Mouse (Mus musculus): ENCODE measurements around the gene Pkd1l2.

Pkd1l2 gene

GRCm38 (mm10) chr8:117033393-117033792 is 48.9 kb downstream of the Pkd1l2 start:
- DNase-seq (ENCODE audit: low spot score in 2 of 2), result no peak

GRCm38 (mm10) chr8:117032609-117033008 is 49.6 kb downstream of the Pkd1l2 start:
- no peak for DNase-seq (ENCODE audit: low spot score in 2 of 2)

GRCm38 (mm10) chr8:117031476-117031875 is 50.8 kb downstream of the Pkd1l2 start:
- no peak for DNase-seq (ENCODE audit: low spot score in 2 of 2)

- DNase-seq (ENCODE audit: low spot score in 2 of 2), result no peak
Observed at GRCm38 (mm10) chr8:117028686-117029085, 53.6 kb downstream of the Pkd1l2 start.

DNA sequence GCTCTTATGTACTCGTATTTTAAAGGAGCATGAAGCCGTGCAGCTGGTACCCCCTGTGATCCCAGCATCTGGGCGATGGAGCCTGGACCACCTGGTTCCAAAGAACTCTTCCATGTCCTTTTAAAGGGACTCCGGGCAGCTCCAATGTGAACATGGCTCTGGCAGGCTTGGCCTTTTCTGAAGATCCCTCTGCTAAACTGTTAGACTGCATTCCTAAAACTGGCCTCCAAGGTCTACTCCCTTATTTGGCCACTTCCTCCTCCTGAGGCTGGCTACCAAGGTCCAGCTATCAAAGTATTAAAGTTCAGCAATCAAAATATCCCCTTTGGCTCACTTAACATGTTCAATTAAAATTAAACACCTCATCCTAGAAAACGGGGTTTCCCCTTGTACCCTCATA is 54.6 kb downstream of the Pkd1l2 start:
- DNase-seq (ENCODE audit: low spot score in 2 of 2), result no peak

DNA sequence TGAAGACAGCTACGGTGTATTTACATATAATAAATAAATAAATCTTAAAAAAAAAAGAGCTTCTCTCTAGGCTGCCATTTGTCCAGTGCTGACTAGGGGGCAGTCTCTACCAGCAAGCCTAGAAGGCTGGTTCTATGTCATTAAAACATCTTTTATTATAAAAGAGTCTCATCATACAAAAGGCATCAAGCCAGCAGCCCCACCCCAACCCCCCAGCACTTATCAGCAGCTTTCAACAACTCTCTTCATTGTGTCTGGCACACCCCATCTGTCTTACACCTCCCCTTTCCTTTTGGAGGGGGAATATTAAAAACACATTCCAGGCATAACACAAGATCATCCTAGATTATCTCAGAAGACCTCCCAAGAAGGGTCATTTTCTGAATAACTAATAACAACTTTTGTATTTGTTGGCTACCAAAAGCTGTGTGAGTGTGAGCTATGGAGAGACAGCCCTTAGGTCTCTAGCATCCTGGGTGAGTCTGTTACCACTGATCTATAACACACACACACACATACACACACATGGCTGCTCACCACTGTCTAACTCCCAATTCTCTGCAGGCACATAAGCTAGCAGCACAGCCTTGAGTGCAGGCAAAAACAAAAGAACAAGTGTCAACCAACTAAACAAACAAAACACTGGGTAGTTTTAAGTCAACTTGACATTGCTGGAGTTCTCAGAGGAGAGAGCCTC is 59.8 kb downstream of the Pkd1l2 start:
- DNase-seq (ENCODE audit: low spot score in 2 of 2), result no peak

DNA sequence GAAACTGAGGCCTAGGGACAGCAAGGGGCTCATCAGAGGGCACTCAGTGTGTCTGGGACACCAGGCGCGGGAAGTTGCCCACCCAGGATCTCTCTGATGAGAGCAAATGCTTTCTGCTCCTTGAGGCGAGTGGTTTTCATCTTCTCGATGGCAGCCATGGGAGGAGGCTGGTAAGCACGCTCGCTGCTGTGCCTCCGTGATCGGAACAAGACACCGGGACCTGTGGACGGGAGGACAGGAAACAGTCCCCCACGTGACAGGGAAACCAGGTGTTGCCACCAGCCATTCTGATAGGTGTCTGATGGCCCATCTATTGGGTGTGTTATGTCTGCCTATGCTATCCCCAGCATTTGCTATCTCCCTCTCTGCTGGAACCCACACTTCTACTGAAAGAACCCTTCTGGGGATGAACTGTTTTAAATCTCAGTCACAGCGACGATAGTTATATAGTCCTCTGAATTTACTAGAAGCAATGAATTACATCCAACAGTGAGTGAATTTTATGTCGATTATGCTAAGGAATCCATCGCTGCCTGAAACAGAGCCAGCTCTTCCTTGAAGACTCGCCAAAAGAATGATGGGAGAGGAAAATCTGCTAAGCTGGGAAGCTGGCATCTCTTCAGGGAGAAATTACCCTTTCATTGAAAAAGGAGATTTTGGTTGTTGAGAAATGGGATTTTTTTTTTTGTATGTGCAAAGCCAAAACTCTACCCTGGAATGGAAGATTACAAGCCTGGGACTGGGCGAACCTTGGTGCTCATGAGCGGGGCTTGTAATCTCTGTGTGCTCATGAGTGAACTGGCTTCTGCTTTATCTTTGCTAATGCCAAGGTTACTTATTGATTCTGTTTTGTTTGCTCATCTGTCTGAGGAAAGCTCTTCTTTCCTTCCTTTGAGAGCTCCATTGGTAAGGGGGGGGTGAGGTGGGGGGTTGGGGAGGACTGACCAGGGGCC is 62.6 kb downstream of the Pkd1l2 start:
- DNase-seq (ENCODE audit: low spot score in 2 of 2), result no peak

DNA sequence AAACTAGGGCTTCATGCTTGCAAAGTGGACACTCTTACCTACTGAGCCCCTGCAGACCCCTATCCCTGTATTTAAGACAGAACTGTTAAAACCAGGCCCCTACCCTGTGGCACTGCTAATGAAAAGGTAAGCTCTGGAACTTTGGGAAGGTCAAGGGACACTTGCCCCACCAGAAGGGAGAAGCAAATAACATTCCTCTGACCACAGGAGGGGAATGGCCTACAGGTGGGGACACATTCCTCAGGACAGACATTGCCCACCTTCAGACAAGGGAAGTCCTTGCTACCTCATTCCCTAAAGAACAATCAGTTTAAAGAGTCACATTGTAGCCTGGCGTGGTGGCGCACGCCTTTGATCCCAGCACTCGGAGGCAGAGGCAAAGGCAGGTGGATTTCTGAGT is 64.4 kb downstream of the Pkd1l2 start:
- no peak for DNase-seq (ENCODE audit: low spot score in 2 of 2)

- no peak for DNase-seq (ENCODE audit: low spot score in 2 of 2)
Observed at GRCm38 (mm10) chr8:117017006-117017405, 65.2 kb downstream of the Pkd1l2 start.

GRCm38 (mm10) chr8:117015670-117016069 is 66.6 kb downstream of the Pkd1l2 start:
- DNase-seq (ENCODE audit: low spot score in 2 of 2), result no peak

GRCm38 (mm10) chr8:117011366-117011765 is 70.9 kb downstream of the Pkd1l2 start:
- DNase-seq (ENCODE audit: low spot score in 2 of 2), result peak in 1 of 2 experiments; percentile 31

GRCm38 (mm10) chr8:116994016-116994716 is 88.1 kb downstream of the Pkd1l2 start:
- DNase-seq (ENCODE audit: low spot score in 2 of 2), result no peak

- DNase-seq (ENCODE audit: low spot score in 2 of 2), result peak; percentile 88 to 97
Observed at GRCm38 (mm10) chr8:116993095-116993867, 89.0 kb downstream of the Pkd1l2 start, which contains the start of gene Gcsh. TSS of gene Gcsh (minus strand) at chr8:116993537.

GRCm38 (mm10) chr8:116992176-116992971 is 89.9 kb downstream of the Pkd1l2 start:
- peak in 1 of 2 experiments; percentile 21 for DNase-seq (ENCODE audit: low spot score in 2 of 2)

DNA sequence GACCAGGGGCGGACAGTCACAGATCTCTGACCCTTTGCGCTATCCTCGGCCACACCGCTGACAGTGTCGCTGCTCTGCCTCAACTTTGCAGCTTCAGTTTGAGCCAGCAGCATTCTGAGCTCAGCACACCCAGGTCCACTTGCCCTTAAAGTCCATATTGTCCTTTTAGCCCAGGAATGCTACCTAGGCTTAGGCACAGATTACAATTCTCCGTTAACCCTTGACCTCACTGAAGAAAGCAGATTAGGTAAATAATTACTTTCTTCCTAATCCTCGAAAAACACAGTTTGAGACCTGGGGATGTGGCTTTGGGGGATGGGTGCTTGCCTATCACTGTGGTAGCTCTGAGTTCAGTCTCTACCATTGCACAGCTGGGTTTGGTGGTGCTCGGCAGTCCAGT is 91.0 kb downstream of the Pkd1l2 start:
- no peak for DNase-seq (ENCODE audit: low spot score in 2 of 2)

DNA sequence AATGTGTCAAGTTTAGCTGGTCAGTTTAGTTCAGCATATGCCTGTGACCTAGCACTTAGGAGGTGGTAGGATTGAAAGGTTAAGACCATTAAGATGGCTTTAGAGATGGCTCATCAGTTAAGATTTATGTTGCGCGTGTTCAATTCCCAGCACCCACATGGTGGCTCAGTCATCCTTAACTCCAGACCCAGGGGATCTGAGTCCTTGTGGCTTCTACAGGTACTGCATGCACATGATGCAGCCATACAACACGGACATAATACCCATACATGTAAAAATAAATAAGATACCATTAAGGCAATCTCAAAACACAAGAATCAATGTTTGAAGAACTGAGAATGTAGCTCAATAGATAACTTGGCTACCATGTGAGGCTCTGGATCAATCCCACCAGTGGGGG is 92.4 kb downstream of the Pkd1l2 start:
- DNase-seq (ENCODE audit: low spot score in 2 of 2), result no peak

- peak; percentile 33 to 79 for DNase-seq (ENCODE audit: low spot score in 2 of 2)
Observed at GRCm38 (mm10) chr8:116980117-116980516, 102.1 kb downstream of the Pkd1l2 start.

DNA sequence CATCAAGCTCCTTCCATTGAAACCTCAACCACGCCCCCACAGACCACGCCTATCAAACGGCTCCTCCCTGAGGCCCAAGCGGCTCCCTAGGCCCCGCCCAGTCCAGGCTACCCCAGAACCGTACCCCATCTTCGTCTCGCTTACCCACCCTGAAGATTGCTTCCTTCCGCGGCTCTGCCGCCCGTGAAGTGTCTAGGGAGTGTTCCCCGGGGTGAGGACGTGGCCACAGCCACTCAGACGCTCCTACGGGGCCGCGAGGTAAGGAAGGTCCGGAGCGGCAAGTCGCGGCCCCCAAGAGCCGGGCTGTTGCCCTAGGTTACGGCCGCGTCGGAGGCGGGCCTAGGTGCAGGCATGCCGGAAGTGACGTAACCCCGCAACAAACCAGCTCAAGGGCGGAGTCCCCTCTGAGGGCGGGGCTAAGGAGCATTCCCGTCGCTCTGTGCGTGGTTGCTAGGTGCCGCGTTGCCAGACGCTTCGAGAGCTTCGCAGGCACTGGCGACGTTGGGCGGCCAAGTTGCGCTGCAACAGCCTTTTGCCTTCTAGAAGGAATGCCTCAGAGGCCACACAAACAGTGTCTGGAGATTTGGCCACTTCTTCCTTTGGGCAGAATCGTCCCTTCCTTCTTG is 103.5 kb downstream of the Pkd1l2 start, which contains the start of gene 1700030J22Rik:
Gene 1700030J22Rik, minus strand, starts transcription at position 329 of the 626 bp plus-strand sequence.
- DNase-seq (ENCODE audit: low spot score in 2 of 2), result peak; percentile 95 to 99

GRCm38 (mm10) chr8:116978052-116978451 is 104.2 kb downstream of the Pkd1l2 start:
- no peak for DNase-seq (ENCODE audit: low spot score in 2 of 2)

- DNase-seq (ENCODE audit: low spot score in 2 of 2), result no peak
Observed at GRCm38 (mm10) chr8:116975606-116976005, 106.6 kb downstream of the Pkd1l2 start.
